Mouse (Mus musculus) adrenal gland, postnatal 4 days (tissue): ENCODE results near the gene Insrr. TPM values are rescaled to one million over a fixed set of nuclear protein-coding genes. Genes with fewer than 3 reads are reported as not detected.
A peak's percentile ranks its signal among the peaks of the same experiment; 100 is the strongest.
"Not testable (repeated sequence)": the region's sequence is repeated elsewhere in the genome, so short reads cannot be mapped to it uniquely, and the experiment has no call there.

Experiments used
- DNase-seq, 2 experiments: peaks; one replicate each; pipeline ENCODE4 v3.0.0; 2021 to 2022; ENCODE audit warnings: low spot score in 2 of 2, mixed read lengths in 2 of 2
- total RNA-seq, 2 experiments: library from RNA; stranded (reverse); gene quantifications; 2 replicates each; pipeline ENCODE4 v1.2.3; 2021

The Insrr gene
- total RNA-seq, 2 experiments from 2014 or later, result 2.1 to 5.8 TPM

- DNase-seq, result no peak
These were observed 25.7 kb upstream of the Insrr start for GRCm38 (mm10) chr3:87771088-87771487.

DNA sequence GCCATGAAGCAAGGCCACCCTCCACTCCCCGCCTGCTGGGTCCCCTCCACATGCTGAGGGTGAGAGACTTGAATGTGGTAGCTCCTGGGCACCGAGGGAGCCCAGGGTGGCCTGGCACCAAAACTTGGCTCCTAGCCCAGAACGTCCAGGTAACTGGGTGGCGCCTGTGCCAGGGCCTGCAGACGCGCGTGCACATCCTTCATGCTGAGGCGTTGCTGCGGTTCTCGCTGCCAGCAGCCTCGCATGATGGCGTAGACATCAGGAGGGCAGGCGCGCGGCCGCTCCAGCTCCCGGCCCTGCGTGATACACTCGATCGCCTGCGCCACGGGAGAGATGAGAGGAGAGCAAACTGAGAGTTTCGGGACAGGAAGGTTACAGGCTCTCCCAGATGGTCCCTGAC, 18.5 kb upstream of the Insrr start:
- DNase-seq, result no peak

GRCm38 (mm10) chr3:87779086-87779485, 17.7 kb upstream of the Insrr start:
- no peak for DNase-seq

GRCm38 (mm10) chr3:87783282-87784023, 13.3 kb upstream of the Insrr start:
- no peak for DNase-seq

GRCm38 (mm10) chr3:87785156-87785555, 11.6 kb upstream of the Insrr start:
- no peak for DNase-seq

DNA sequence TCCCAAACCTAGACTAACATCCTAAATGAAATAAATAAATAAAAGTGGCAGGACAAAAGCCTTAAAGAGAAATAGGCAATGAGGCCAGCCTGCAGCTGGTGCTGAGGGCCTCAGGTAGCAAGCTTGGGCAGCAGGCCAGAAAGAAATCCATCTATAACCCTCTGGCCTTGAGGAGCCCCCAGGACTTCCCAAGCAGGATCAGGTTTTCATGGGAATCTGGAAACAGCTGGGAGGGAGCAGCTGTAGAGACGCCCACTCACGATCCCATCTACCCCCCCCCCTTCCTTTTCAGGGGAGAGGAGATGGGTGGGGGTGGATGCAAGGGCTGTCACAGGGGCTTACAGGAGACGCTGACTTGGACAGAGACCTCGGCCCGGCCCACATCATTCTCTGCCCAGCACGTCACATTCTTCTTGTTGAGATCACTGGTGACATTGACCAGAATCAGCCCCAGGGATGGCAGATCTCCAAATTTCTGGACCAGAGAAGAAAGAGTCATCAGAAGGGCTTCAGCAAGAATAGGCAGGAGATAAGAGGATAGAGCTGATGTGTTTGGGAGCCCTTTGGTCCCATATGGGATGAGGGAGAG, 11.0 kb upstream of the Insrr start:
- DNase-seq, result no peak

DNA sequence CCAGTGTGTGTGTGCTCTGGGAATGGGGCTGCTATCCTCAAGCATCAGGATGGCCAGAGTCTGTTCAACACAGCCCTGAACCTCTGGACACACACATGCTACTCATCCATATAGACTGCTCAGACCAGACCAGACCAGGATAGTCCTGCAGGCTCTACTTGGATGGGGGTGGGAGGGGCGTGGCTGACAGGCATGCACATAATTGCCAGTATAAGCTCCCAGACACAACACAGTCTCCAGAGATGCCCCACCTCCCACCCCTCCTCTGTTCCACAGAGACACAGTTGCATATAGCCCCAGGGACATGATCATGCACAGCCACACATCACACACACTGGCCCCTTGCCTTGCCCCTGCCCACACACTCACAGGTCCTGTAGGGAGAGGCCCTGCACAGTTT, 7.5 kb upstream of the Insrr start:
- DNase-seq, result no peak

DNA sequence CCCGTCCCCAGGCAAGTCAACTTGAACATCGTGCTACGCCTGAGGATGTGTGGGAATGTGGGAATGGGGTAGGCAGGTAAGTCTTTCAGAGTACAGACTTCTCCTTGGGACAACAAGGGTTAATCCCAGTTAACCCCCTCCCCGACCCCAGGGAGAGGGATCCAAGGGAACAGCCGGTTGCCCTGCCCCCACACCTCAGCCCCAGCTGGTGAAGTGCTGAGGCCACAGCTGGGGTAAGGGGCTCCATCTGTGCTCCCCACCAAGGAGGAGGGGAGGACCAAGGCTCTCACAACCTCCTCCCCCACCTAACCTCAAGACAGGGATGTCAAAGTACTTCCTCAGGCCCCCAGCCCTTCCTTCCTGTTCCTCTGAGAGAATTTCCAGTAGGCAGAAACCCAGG, 7.0 kb upstream of the Insrr start:
- DNase-seq, result no peak

DNA sequence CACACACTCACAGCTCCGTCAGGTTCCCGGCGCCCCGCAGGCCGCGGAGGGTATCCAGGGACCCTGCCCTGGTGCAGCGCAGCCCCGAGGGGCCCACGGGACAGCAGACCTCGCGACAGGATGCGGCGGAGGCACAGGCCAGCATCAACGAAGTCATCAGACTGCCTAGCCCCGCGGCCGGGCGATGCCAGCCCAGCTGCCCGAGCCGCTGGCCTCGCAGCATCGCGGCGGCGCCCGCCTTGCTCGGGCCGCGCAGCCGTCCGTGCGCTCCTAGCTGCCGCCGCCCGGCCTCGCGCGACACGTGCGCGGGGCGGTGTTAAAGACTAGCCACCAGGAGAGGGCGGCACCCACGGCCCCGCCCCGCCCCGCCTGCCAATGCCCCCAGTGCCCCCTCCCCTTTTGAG, 1.8 kb upstream of the Insrr start, which contains the start of gene Ntrk1:
Ntrk1 (minus strand) TSS at position 241 of the 404 bp plus-strand sequence.
- no peak for DNase-seq

- peak; percentile 27 to 33 for DNase-seq
These were observed 1.1 kb upstream of the Insrr start for GRCm38 (mm10) chr3:87795336-87796277.

DNA sequence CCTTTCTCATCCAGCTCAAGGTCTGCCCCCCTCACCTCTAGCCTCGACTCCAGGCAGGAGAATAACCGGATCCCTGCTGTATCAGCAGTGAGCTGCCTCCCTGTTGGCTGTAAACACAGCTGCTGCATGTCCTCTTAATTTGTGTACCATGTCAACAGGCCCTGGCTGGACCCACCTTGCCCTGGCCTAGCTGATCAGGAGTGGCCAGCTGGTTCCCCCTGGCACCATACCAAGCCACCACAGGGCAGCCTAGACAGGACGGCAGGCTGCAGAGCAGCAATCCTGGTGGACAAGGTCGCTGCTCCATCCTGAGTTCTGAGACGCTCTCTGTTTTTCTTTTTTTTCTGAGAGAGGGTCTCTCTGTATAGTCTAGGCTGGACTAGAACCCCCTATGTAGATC, 4.9 kb downstream of the Insrr start:
- DNase-seq, result no peak

GRCm38 (mm10) chr3:87804038-87804677, 7.4 kb downstream of the Insrr start:
- no peak for DNase-seq

- DNase-seq, result no peak
These were observed 12.7 kb downstream of the Insrr start for GRCm38 (mm10) chr3:87809322-87809962.

GRCm38 (mm10) chr3:87811297-87811696, 14.5 kb downstream of the Insrr start:
- no peak for DNase-seq

DNA sequence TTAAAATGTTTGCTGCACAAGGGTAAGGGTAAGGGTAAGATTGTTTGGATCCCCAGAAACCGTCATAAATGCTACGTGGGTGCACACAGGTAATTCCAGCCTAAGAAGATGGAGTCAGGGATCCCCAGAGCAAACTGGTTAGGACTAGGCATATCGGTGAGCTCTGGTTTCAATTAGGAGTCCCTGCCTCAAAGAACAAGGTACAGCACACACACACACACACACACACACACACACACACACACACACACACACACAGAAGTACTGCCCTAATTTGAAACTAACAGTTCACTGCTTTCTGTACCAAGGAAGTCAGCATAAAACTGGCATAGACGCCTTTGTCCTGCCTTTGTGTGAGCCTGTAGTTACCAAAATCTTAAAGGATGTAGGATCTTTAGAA, 15.7 kb downstream of the Insrr start:
- no peak for DNase-seq

- no peak for DNase-seq
These were observed 16.1 kb downstream of the Insrr start for GRCm38 (mm10) chr3:87812873-87813272.

- no peak for DNase-seq
These were observed 19.4 kb downstream of the Insrr start for GRCm38 (mm10) chr3:87816166-87816565.

DNA sequence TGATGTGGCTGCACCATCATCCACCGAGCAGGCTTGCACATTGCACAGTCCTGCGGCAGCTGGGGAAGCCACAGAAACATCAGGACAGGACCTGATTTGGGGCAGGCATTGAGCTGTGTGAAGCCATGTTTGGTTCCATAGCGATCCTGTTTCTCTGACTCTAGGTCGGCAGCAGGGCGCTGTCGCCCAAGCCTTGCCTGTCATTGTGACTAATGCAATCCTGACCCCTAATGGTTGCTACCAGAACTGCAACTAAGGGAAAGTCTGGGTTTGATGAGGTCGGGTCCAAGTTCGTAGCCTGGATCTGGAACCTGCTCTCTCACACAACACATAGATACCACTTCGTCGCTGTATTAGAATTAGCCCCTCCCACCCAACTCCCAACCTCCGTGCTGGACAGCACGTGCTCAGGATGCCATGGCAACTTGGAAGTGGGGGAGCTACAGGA, 19.9 kb downstream of the Insrr start:
- DNase-seq, result peak; percentile 31 to 50

- no peak for DNase-seq
These were observed 21.5 kb downstream of the Insrr start for GRCm38 (mm10) chr3:87818226-87818625.

DNA sequence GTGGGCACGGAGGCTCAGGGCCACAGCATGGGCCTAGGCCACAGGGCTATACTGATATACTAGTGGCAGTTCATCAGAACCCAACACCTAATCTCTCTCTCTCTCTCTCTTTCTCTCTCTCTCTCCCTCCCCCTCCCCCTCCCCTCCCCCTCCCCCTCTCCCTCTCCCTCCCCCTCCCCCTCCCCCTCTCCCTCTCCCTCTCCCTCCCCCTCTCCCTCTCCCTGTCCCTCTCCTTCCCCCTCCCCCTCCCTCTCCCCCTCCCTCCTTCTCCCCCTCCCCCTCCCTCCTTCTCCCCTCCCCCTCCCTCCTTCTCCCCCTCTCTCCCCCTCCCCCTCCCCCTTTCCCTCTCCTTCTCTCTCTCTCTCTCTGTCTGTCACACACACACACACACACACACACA, 27.5 kb downstream of the Insrr start, which contains the start of gene Pear1:
Pear1 (minus strand) TSS at position 101 of the 400 bp plus-strand sequence.
- DNase-seq, result not testable (repeated sequence)

DNA sequence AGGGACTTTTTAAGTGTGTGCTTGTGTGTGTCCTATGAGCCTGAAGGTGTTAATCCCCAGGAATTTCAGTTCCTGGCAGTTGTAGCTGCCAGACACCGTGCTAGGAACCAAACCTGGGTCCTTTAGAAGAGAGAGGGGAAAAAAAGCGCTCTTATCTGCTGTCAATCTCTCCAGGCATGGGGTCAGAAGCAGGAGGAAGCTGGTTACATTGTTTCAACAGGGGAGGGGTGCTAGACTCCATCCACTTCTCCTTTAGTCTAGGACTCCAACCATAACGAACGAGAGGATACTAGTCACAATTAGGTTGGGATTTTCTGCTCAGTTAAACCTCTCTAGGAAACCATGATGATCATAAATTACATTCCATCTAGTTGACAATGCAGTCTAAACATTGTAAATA, 31.7 kb downstream of the Insrr start:
- DNase-seq, result no peak
